Mouse (Mus musculus): ENCODE data around the gene Galnt17.
A peak's percentile ranks its signal among the peaks of the same experiment; 100 is the strongest.

The Galnt17 gene

DNA sequence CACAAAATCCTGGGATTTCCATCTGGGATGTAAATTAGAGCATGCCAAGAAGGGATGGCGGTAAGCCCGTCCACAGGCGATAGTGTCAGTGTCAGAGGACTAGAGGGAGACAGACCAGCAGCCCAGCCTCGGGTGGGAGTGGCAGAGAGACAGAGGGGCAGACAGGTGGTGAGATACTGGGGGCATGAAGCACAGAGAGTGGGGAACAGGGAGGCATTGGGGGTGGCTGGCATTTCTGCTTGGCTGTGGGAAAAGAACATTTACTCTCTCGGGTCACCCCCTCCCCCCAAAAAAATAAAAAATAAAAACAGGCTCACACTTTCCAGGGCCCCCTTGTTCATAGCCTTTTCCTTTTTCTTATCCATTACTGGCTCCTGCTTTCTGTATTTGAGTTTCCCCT lies 287.4 kb downstream of the Galnt17 start:
- DNase-seq (ENCODE audit: low read depth, low spot score), result no peak

DNA sequence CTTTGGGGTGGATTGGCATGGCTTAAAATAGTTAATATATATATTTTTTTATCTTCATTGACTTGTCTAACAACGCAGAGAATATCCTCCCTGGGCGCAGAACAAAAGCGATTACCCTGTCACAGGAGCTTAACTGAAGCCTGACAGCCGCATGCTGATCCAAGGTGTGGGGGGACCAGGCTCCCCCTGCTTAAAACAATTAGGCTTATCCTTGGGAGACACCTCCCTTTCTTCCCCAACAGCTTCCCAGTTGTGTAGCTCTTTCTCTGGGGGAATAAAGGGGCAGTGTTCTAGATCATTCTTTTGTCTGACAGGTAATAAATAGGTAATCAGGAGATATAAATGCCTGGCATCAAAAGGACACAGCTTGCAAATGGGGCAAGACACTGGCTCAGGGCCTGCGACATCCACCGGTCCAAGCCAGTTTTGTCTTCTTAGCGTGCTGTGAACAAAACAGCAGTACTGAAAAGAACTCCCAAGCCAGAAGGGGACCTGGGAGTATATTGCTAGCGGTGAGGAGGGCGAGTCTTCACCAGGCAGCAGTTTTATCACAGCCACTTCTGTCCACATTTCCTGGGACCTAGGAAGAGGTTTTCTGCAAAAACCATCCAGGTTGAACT lies 288.8 kb downstream of the Galnt17 start:
- no peak for DNase-seq (ENCODE audit: low read depth, low spot score)

DNA sequence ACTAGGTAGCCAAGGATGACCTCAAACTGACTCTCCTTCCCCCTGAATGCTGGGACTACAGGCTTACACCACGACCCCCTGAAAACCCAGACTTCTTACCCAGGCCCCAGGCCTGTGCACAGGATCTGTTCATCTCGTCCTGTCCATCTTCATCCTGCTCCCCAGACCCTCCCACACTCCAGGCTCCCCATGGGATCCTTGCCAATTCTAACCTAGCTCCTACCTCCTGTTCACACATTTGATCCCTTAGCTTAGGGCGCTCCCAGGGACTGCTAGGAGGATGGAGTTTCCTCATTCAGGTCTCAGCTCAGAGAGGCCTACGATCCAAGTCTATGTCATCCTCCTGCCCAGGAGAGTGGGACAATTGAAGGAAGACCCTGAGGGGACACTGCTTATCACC lies 292.2 kb downstream of the Galnt17 start:
- no peak for DNase-seq (ENCODE audit: low read depth, low spot score)

DNA sequence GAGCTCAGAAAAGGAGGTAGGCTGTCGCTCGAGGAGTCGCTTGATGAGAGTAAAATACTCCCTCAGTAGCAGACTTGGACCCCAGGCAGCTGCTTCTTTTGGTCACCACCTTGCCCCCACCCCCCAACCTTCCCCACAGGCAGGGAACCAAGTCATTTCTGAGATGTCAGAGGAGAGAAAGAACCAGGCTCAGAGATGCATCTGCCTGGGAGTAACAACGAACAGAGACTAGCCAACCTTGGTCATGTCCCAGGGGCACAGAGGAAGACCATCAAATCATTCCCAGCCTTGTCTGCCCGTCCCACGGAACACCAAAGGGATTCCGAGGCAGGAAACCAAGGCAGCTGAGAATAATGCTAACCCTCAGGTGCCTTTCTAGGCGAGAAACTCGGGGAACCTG lies 293.0 kb downstream of the Galnt17 start:
- no peak for DNase-seq (ENCODE audit: low read depth, low spot score)

DNA sequence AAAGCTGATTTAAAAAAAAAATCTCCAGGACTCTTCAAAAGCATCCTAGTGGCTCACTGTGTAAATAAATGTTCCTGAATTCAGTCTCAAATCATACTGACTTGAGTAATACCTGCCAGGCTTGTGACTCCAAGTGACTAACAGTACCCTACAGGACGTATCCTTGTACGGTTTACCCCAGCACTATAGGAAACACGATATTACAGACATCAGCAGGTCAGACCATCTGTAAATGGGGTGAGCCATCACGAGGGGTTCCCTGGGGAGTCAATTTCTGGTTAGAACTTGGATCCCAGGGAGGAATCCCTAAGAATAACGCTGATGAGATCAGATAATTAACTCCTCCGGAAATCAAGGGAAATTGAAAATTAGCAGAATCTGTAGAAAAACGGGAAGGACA lies 294.5 kb downstream of the Galnt17 start:
- no peak for DNase-seq (ENCODE audit: low read depth, low spot score)

DNA sequence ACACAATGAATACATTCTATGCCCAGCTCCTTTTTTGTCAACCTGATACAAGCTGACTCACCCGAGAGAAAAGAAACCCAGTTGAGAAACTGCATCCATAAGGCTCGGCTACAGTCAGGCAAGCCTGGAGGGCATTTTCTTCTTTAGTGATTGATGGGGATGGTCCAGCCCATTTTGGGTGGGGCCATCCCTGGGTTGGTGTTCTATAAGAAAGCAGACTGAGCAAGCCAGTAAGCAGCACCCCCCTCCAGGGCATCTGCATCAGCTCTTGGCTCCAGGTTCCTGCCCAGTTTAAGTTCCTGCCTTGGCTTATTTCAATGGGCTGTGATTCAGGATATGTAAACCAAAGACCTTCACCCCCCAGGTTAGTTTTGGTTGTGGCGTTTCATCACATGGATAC lies 295.2 kb downstream of the Galnt17 start:
- no peak for DNase-seq (ENCODE audit: low read depth, low spot score)

DNA sequence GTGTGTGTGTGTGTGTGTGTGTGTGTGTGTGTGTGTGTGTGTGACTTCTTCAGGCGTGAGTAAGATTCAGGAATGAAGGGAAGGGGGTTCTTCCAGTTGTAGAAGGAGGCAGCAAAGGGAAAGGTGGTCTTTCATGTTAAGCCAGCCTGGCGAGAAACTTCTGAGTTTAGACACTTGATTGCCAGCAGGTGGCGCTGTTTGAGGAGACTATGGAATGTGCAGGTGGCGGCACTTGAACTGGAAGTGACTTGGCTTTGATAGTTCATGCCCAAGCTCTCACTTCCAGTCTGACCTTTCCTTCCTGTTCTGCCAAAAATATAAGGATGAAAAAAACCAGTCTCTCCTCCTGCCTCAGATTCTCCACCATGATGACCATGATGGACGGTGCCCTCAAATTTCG lies 298.8 kb downstream of the Galnt17 start:
- DNase-seq (ENCODE audit: low read depth, low spot score), result no peak

DNA sequence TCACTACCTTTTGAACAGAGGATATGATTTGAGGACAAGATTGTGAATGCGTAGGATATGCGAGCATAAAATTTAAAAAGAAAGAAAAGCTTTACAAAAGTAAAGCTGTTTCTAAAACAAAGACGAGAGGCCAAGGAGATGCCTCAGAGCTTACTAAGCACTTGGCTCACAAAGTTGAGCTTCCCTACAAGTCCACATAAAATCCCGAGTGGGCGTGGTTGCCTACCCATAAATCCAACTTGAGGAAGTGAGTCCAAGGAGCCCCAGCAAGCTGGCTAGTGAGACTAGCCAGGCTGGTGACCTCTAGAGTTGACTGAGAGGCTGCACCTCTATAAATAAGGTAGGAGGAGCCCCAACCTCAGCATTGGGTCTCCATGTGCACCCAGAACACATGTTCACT lies 299.8 kb downstream of the Galnt17 start:
- DNase-seq (ENCODE audit: low read depth, low spot score), result no peak

DNA sequence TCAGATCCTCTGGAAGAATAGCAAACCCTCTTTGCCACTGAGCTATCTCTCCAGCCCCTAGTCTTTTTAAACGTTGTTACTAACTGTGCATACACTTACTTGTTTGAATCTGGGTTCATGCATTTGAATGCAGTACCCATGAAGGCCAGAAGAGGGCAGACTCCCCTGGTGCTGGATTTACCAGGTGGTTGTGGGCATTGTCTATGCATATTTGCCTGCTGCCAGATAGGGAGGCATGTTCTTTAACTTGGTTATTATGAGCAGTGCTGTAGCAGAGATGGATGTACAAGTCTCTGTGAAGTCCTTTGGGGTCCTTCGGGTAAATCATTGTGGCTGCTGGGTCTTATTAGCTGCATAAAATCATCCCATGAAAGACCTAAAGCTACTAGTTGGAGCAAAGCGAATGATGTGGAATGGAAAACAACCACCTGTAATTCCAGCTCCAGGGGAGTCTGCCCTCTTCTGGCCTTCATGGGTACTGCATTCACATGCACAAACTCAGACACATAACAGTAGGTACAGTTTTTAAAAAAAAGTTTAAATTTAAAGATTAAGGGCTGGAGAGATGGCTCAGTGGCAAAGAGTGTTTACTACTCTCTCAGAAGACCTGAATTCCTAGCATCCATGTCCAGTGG lies 300.3 kb downstream of the Galnt17 start:
- peak; percentile 5 for DNase-seq (ENCODE audit: low read depth, low spot score)

DNA sequence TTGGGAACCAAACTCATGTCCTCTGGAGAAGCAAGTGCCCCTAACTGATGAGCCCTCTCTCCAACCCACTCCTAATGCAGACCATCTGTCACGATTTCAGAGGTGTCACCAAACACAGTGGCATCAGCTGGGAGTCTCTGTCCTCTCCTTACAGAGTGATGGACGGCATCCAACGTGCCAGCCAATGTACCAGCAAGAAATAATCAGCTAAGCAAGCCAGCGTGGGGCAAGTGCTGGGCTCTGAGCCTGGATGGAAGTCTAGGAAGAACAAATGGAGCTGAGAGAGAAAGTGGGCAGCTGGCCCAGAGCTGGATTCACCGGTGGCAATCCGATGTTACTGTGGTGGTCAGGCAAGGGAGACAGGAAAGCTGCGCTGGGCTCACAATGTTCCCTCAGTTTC lies 301.1 kb downstream of the Galnt17 start:
- no peak for DNase-seq (ENCODE audit: low read depth, low spot score)

DNA sequence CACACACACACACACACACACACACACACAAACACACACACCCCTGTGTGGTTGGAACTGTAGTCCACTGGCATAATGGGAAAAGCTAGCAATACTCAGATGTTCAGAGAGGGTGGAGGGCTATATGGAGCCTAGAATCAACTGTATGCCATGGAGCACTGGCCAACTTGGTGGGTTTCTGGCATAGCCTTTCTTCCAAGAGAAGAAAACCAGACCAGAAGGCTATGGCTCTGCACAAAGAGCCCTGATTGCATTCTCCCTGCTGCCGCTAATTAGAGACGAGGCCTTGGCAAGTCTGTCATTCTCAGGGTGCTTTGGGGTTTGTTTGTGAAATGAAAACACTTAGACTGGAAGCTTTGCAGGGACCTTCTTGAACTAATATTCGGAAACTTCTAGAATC lies 301.8 kb downstream of the Galnt17 start:
- DNase-seq (ENCODE audit: low read depth, low spot score), result no peak

DNA sequence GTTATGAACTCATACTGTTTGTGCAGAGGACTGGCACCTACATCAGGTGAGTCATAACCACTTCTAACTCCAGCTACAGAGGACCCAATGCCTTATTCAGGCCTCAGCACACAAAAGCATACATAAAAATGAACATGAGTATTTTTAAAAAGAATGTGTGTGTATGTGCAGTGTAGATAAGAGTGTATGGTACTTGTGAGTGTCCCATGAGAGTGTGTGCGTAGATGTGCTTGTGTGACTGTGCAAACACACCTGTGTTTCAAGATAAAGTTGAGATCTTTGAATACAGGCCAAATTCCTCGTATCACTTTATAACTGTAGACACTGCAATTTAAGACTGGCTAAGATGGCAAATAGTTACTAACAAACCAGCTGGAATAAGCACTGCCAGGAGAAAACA lies 307.7 kb downstream of the Galnt17 start:
- no peak for DNase-seq (ENCODE audit: low read depth, low spot score)

DNA sequence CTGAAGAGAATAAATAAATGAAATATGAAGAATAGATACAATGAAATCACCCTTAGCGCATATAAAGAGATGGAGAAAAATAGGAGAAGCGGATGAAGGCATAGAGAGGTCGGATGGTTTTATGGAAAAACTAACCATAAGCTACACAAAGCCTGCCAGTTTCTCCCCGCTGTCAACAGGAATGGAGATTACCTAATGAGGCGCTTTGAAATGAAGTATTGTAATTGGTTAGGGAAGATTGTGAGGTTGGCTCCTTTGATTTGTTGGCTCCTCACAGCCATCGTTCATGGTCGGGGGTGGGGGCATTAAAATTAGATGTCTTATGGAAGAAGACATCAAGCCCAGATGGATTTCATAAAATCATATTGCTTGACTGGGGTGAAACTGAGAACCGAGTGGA lies 329.0 kb downstream of the Galnt17 start:
- DNase-seq (ENCODE audit: low read depth, low spot score), result no peak

DNA sequence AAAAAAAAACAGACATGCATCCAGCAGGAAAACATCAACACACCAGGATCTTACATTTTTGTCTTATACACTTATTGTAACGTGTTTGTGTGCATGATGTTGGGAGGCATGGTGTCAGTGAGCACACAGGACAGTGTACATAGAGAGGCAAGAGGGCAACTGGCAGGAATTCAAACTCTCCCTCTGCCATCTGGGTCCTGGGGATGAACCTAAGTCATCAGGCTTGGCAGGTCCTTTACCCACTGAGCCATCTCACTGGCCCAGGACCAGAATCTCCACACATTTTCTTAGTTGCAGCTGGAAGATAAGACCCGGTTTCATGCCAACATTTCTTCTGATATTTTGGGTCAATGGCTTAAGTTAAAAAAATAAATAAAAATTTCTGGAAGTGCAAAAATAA lies 329.4 kb downstream of the Galnt17 start:
- no peak for DNase-seq (ENCODE audit: low read depth, low spot score)

DNA sequence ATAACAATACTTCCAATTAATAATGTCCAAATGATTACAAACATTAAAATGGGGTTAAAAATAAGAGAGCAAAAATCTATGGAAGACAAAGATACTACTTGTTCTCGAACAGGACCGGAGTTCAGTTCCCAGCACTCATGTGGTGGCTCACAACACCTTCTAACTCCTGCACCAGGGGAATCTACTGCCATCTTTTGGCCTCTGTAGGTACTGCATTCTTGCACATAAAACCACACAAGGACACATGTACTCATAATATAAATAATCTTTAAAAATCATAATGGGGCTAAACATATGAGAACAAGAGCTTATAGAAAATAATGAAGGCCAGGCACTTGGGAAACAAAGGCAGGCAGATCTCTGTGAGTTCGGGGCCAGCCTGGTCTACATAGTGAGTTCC lies 330.3 kb downstream of the Galnt17 start:
- DNase-seq (ENCODE audit: low read depth, low spot score), result no peak

DNA sequence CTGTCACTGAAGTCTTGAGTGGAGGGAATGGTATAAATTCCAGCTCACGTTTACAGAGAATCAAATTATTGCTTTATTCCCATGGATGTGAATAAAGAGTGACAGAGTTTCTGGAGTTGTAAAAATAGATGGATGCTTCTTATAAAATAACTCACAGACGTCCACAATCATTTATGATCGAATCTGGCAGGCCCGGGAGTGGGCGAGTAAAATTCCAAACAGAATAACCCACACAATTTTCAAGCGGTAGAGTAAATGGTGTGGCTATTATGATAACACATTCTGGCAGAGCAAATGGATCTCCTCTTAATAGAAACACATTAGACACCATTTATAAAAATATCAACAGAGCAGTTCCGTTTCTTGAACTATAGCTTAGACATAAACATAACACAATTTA lies 355.9 kb downstream of the Galnt17 start:
- no peak for DNase-seq (ENCODE audit: low read depth, low spot score)

DNA sequence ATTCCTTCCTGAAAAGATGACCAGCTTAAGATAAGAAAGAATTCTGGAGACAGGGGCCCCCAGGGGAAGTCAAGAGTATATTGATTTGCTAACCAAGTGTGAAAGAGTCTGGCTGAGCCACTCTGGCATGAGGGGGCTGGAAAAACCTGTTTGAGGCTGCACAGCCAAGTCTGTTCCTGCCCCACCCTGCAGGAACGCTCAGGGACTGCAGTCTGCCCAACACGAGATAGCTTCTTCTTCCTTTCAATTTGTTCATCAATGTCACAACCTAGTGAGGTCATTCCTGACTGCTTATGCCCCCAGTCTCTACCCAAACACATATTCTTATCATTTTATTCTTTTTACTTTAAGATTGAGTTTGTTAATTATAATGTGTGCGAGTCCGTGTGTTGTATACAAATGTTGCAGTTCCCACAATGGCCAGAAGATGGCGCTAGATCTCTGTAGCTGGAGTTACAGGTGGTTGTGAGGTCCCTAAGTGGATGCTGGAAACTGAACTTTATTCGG lies 357.4 kb downstream of the Galnt17 start:
- DNase-seq (ENCODE audit: low read depth, low spot score), result peak; percentile 1

DNA sequence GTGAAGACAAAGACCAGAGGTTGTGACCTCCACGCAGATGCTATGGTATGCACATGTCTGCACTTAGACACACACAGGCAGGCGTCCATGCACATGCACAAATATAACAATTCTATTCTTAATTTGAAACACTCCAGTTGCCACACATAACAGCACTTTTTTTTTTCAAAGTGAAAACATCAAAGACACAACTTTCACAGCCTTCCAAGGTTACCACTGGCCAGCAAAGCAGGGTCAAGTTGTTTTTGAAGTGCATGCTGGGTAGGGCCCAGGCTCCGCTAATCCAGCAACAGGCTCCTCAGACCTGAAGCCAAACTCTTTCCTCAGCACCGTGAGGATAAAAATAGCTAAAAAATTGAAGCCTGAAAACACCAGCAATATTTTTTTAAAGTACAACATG lies 357.9 kb downstream of the Galnt17 start:
- DNase-seq (ENCODE audit: low read depth, low spot score), result no peak

DNA sequence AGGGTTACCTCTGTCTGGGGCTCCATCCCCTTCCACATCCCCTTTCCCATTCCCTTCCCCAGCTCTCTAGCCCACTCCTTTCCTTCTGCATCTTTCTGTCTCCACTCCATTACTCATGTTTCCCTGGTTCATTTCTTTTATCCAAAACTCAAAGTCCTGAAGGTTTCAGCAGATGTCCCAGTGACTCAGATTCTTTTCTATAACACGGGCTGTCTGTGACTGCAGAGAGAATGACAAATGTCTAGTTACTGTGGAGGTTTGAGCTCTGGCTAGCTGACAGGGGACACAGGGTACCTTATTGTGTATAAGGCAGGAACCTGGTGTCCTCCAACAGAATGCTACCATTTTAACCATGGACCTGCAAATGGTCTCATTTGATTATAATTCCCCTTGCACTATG lies 358.6 kb downstream of the Galnt17 start:
- no peak for DNase-seq (ENCODE audit: low read depth, low spot score)

DNA sequence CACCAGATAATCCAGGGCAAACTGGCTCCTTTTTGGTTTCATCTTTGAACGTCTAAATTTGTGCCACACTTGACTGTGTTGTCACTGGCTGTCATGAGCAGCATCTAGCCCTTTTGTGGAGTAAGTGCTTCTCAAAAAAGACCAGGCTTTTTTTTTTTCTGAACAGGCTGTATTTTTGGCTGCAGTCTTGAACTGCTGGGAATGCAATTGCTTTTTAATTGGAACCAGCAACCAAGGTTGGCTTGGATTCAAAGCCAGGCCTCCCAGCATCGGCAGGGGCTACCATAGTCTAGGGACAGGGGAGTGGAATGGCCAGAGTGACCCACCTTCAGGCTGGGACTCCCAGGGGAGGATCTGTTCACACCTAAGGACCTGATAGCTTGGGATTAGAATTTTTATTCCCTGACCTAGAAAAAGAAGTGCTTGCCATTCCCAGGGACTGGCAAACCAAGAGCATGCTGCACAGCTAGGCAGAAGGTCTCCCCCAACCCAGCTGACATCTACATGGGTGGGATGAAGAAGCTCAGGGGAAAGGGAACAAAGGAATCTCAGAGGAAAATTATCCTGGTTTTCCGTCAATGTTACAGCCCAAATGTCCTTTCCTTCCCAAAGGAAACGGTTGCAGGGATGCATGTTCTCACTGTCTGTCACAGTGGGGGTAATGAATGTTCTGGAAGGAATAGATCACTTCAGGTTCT lies 369.2 kb downstream of the Galnt17 start:
- no peak for DNase-seq (ENCODE audit: low read depth, low spot score)

DNA sequence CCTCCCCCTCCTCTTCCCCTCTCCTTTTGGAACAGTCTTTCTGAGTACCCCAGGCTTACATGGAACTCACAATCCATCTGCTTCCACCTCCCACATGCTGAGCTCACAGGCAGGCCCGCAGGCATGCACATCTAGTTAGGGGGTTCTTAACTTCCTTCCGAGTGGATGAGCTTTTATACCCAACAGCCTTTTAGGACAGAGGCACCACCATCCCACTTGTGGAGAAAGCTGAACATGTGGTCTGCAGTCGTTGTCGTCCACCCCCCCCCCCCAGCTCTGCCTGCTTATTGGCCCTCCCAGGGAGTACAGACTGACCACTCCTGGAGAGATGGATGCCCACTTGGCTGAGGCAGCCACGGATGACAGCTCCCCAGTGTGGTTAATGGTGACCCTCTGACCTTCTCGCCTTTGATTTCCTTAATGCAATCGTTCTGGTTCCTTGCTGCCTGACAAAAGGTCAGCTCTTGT lies 370.0 kb downstream of the Galnt17 start:
- no peak for DNase-seq (ENCODE audit: low read depth, low spot score)

DNA sequence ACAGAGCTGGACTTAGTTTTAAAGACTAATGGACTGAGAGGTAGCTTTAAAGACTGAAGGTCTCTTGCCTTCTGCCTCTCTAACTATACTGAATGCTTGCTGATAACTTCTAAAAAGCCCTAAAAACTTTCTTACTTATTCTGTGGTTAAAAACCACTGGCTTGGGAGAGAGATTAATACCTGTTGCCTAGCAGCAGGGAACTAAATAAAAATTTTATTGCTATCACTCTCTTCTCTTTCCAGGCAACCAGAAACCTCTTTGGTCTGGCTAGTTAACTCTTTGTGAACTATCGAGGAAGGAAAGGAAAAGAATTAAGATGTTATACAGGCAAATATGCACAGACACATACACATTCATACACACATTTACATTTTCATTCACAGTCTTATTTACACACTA lies 377.3 kb downstream of the Galnt17 start:
- DNase-seq (ENCODE audit: low read depth, low spot score), result no peak

DNA sequence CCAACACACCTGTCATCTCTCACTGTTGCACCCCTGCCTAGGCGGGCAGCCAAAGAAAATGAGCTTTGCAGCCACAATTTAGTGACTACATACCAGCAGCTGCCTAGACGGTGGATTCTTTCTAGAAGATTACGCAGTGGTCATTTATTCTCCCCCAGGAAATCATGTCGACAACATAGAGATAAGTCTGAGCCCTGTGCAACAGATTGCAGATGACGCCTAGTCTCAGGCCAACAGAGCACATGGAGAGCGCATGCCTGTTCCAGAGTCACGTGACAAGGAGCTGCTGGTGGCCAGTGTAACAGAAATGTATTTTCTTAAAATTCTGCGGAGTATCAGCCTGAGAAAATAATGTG lies 380.5 kb downstream of the Galnt17 start:
- no peak for DNase-seq (ENCODE audit: low read depth, low spot score)

Data from A20 (cell line).